Mouse (Mus musculus) C2C12 (cell line): ENCODE measurements at regions not wholly inside any gene's neighbourhood (a gene's known extent, or its start where the extent isn't known, plus 50 kb on each side); places are given as distances from the start of the nearest gene placed in this dataset.

Source experiments
- H3K27me3 ChIP-seq: one replicate; pipeline ENCODE4 v1.6.1; 2011; ENCODE audit not compliant: control insufficient read depth, insufficient read depth, insufficient read length
- H3K36me3 ChIP-seq: one replicate; pipeline ENCODE4 v1.6.1; 2011; ENCODE audit not compliant: control insufficient read depth, insufficient read depth
- H3K4me3 ChIP-seq: one replicate; pipeline ENCODE4 v1.5.1; 2011; ENCODE audit warnings: mild to moderate bottlenecking, control low read depth; ENCODE audit not compliant: poor library complexity, insufficient read depth, severe bottlenecking
- H3K79me2 ChIP-seq: one replicate; pipeline ENCODE4 v1.6.1; 2011; ENCODE audit not compliant: control insufficient read depth, insufficient read depth
- H3K79me3 ChIP-seq: one replicate; pipeline ENCODE4 v1.6.1; 2011; ENCODE audit warnings: low read depth, control low read depth
- H3ac ChIP-seq: one replicate; pipeline ENCODE3; 2011; ENCODE audit warnings: low read depth; ENCODE audit not compliant: control insufficient read depth, insufficient read length
- CEBPB ChIP-seq: IDR thresholded peaks from one replicate; pipeline ENCODE4 v1.6.1; 2011; ENCODE audit warnings: low read depth, mild to moderate bottlenecking, control low read depth, moderate library complexity
- CTCF ChIP-seq: IDR thresholded peaks from one replicate; pipeline ENCODE4 v1.5.1; 2011; ENCODE audit not compliant: control insufficient read depth, insufficient read depth, insufficient read length
- FOSL1 ChIP-seq: IDR thresholded peaks from one replicate; pipeline ENCODE4 v1.8.0; 2011; ENCODE audit warnings: mild to moderate bottlenecking, low read length; ENCODE audit not compliant: poor library complexity, insufficient read depth, severe bottlenecking
- MAX ChIP-seq: IDR thresholded peaks from one replicate; pipeline ENCODE4 v1.6.1; 2011; ENCODE audit warnings: mild to moderate bottlenecking, control low read depth
- MYOD1 ChIP-seq: IDR thresholded peaks from one replicate; pipeline ENCODE4 v1.6.1; 2011; ENCODE audit warnings: low read depth; ENCODE audit not compliant: control insufficient read depth, insufficient read length
- MYOG ChIP-seq: IDR thresholded peaks from one replicate; pipeline ENCODE4 v1.6.1; 2011; ENCODE audit not compliant: control insufficient read depth, insufficient read length; ENCODE audit errors: extremely low read depth
- USF1 ChIP-seq: IDR thresholded peaks from one replicate; pipeline ENCODE4 v1.6.1; 2011; ENCODE audit warnings: low read depth, mild to moderate bottlenecking, control low read depth, moderate library complexity

GRCm38 (mm10) chr4:64500635-64501395, 454.0 kb upstream of the Tnc start:
- Histone ChIP-seq H3K79me2 (no peaks in the 10 kb centered on the region), H3K27me3 (no peaks in the 10 kb centered on the region), H3K36me3 (no peaks in the 10 kb centered on the region), H3K79me3 (no peaks in the 10 kb centered on the region), H3ac (no peak overlapping the region), H3K4me3 (no peak overlapping the region)
- no peak for TF ChIP-seq FOSL1
- TF ChIP-seq CEBPB: no peak
- TF ChIP-seq CTCF: no peak
- no peak for TF ChIP-seq MYOG
- no peak for TF ChIP-seq MYOD1
- TF ChIP-seq MAX: no peak
- no peak for TF ChIP-seq USF1

- Histone ChIP-seq H3K27me3 (no peaks in the 10 kb centered on the region), H3K79me2 (no peaks in the 10 kb centered on the region), H3K36me3 (no peaks in the 10 kb centered on the region), H3K79me3 (no peaks in the 10 kb centered on the region), H3K4me3 (no peak overlapping the region), H3ac (no peak overlapping the region)
- TF ChIP-seq USF1: no peak
- TF ChIP-seq CTCF: no peak
- no peak for TF ChIP-seq CEBPB
- TF ChIP-seq MYOD1: no peak
- TF ChIP-seq FOSL1: no peak
- no peak for TF ChIP-seq MYOG
- TF ChIP-seq MAX: no peak
These were observed 475.1 kb upstream of the Tnc start for GRCm38 (mm10) chr4:64521883-64522282.

DNA sequence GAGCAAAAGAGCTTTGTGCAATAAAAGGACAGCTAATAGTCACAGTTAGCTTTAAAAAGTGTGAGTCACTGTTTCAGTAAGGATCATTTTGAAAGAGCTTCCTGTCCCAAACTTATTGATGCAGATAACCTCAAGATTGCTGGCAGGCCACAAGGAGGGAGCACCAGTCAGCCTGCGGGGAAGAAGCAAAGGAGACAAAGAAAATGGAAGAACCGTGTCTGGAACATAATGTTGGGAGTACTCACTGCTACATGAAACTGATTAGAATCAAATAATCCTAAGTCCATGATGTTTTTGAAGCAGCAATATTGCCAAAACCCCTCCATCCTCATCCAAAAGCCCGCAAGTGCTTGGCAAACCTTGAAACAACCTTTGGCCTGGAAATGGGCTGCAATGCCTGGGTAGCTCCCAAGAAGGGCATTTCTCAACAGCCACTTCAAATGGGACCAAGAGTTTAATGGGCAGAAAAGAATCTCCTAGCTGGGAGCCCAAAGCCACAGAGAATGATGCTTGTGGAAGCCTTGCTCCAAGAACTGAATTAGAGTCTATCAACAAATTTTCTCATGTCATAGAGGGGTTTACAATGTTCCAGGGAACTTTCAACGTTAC, 481.0 kb upstream of the Tnc start:
- no peaks in the 10 kb centered on the region for H3K36me3 ChIP-seq
- H3K79me2 ChIP-seq: no peaks in the 10 kb centered on the region
- H3K4me3 ChIP-seq: no peak overlapping the region
- TF ChIP-seq CEBPB (peak; percentile 7), USF1 (no peak)
- no peaks in the 10 kb centered on the region for H3K27me3 ChIP-seq
- no peaks in the 10 kb centered on the region for H3K79me3 ChIP-seq
- H3ac ChIP-seq: no peak overlapping the region

- H3K27me3 ChIP-seq: no peaks in the 10 kb centered on the region
- no peak for TF ChIP-seq CTCF
- no peak for TF ChIP-seq MYOG
- TF ChIP-seq CEBPB: no peak
- TF ChIP-seq MYOD1: no peak
- TF ChIP-seq MAX: no peak
- no peak for TF ChIP-seq USF1
These were observed 483.8 kb upstream of the Tnc start for GRCm38 (mm10) chr4:64530585-64530984.

GRCm38 (mm10) chr4:64533019-64533418, 486.2 kb upstream of the Tnc start:
- Histone ChIP-seq H3K4me3 (no peak overlapping the region), H3K79me2 (no peaks in the 10 kb centered on the region), H3K79me3 (no peaks in the 10 kb centered on the region), H3K27me3 (no peaks in the 10 kb centered on the region), H3K36me3 (no peaks in the 10 kb centered on the region), H3ac (no peak overlapping the region)
- TF ChIP-seq CEBPB (no peak), FOSL1 (no peak)

More at GRCm38 (mm10) chr4:64530585-64530984, 483.8 kb upstream of the Tnc start:
- H3ac ChIP-seq: no peak overlapping the region
- no peaks in the 10 kb centered on the region for H3K36me3 ChIP-seq
- no peaks in the 10 kb centered on the region for H3K79me3 ChIP-seq
- H3K4me3 ChIP-seq: no peak overlapping the region
- H3K79me2 ChIP-seq: no peaks in the 10 kb centered on the region
